Mouse (Mus musculus) testis, adult 2 months (tissue): ENCODE measurements at regions not wholly inside any gene's neighbourhood (a gene's known extent, or its start where the extent isn't known, plus 50 kb on each side); places are given as distances from the start of the nearest gene placed in this dataset.

Experiments used
- H3K27ac ChIP-seq: fragments of 200-500 bp; 2 replicates; pipeline ENCODE4 v1.5.1; 2012; ENCODE audit warnings: low read depth, low read length; ENCODE audit not compliant: control insufficient read depth, insufficient read depth
- H3K27me3 ChIP-seq: fragments of 200-500 bp; 2 replicates; pipeline ENCODE4 v1.6.1; 2012; ENCODE audit warnings: mild to moderate bottlenecking, low read length, moderate library complexity; ENCODE audit not compliant: control insufficient read depth, insufficient read depth
- H3K36me3 ChIP-seq: fragments of 200-500 bp; 2 replicates; pipeline ENCODE4 v1.6.1; 2012; ENCODE audit warnings: mild to moderate bottlenecking, low read length; ENCODE audit not compliant: control insufficient read depth, insufficient read depth
- H3K4me1 ChIP-seq: fragments of 200-500 bp; 2 replicates; pipeline ENCODE4 v1.6.1; 2012; ENCODE audit warnings: low read length; ENCODE audit not compliant: control insufficient read depth, insufficient read depth
- H3K4me3 ChIP-seq: fragments of 200-500 bp; 2 replicates; pipeline ENCODE4 v1.5.1; 2012; ENCODE audit warnings: low read depth, mild to moderate bottlenecking, low read length, moderate library complexity, mixed read lengths; ENCODE audit not compliant: control insufficient read depth
- CTCF ChIP-seq: fragments of 200-500 bp; IDR thresholded peaks from 2 replicates; pipeline ENCODE4 v1.5.1; 2012; ENCODE audit warnings: low read depth, mild to moderate bottlenecking, inconsistent platforms, low read length, moderate library complexity; ENCODE audit not compliant: control insufficient read depth, insufficient read depth, insufficient replicate concordance
- POLR2A ChIP-seq: fragments of 200-500 bp; IDR thresholded peaks from 2 replicates; pipeline ENCODE4 v1.6.1; 2012; ENCODE audit warnings: low read depth, mild to moderate bottlenecking, inconsistent platforms, low read length, moderate library complexity; ENCODE audit not compliant: control insufficient read depth

DNA sequence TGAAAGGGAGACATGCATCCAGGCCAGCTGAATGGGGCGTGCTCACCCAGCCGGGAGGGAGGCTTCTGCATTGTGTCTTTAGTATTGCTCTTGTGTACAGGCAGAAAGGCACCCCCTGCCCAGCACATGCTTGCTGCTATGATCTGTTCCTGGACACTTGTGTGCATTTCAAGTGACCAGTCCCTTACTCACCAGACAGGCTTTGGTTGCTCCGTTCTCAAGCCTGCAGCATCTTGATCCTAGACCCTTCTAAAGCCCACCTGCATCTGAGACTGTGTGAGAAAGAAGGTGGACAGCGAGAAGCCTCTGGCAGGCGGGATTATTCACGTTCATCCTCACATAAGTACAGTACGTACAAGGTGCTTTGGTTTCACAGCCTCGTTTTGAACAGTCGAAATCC, 336.5 kb upstream of the Sall1 start:
- Histone ChIP-seq H3K36me3 (no peaks in the 10 kb centered on the region), H3K4me3 (no peak overlapping the region), H3K27ac (no peak overlapping the region), H3K4me1 (no peaks in the 10 kb centered on the region; the same call in none of the 2 replicates), H3K27me3 (no peaks in the 10 kb centered on the region)
- TF ChIP-seq POLR2A = no peak
- no peak for TF ChIP-seq CTCF

DNA sequence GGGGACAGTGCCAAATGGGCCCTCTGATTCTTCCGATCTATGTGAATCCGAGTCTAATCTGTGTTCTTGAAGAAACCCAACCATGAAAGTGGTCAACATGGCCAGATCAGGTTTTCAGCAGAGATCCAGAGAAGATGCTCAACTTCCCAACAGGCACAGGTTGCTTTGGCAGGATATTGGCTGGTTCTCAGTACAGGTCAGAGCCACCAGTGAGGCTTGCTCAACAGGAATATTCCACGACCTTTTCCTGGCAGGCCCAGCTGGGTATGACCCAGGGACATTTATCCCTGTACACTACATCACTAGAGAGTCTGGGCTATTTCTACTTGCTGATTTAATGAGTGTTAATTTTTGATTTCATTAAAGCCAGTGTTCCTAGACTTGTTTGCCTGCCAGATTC, 328.8 kb upstream of the Sall1 start:
- TF ChIP-seq CTCF (no peak), POLR2A (no peak)
- no peaks in the 10 kb centered on the region for H3K27me3 ChIP-seq
- H3K4me1 ChIP-seq = no peaks in the 10 kb centered on the region
- no peaks in the 10 kb centered on the region for H3K36me3 ChIP-seq
- H3K4me3 ChIP-seq = no peak overlapping the region
- no peak overlapping the region for H3K27ac ChIP-seq

DNA sequence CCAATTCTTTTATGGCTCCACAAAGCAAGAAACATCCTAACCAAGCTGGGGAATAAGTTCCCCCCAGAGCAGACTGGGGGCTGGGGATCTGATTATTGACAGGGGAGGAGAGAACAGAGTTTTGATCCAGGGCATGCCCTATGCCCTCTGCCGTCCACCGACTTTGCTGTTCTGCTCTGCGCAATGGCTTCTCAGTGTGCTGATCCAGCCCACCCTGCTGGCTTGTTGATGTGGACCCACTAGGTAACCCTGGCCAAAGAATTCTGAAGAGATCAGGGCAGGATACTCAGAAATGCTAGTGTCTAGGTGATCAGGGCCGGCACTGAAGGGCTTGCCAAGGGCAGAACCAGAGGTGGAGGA, 327.8 kb upstream of the Sall1 start:
- H3K4me3 ChIP-seq = no peak overlapping the region
- no peaks in the 10 kb centered on the region for H3K4me1 ChIP-seq
- no peaks in the 10 kb centered on the region for H3K36me3 ChIP-seq
- no peaks in the 10 kb centered on the region for H3K27me3 ChIP-seq
- no peak overlapping the region for H3K27ac ChIP-seq
- TF ChIP-seq CTCF (no peak), POLR2A (no peak)

DNA sequence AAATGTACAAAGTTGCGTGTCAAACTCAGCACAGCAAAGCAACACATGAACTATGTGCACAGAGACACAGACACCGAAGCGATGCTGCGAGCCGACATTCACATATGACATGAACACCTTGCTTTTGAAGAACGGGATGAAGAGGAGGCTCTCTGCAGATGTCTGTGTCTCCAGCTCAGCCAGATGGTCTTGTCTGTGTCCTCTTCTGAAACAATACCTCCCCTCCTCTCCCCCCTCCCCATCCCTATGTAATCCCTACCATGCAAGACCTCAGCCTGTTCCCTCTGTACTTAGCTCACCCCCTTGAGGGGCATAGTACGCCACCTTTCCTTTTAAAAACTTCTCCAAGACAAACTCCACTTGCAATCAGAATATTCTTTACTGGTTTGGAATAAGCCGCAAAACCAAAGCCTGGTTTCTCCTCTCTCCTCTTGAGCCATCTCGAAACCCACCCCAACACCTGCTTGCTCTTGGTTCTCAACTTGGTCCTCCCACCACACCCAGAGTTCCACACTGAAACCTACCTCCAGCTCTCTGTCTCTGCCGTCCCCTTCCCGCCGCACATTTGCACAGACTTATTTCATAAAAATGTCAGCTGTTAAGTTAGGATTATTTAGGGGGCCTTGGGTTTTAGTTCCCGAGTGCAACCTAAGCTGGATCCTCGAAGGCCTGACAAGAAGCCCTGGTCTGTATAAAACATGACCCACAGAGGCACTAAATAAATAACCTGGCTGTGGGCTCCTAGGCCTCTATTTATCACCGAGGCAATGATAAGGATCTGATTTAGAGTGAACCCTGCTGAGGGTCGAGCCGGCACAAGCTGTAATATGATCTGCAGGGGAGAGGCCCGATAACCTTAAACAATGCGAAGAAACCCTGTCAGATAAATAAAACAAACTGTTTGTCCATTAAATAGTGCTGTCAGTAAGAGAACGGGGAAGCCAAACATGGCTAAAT, 327.1 kb upstream of the Sall1 start:
- no peak overlapping the region for H3K27ac ChIP-seq
- H3K4me3 ChIP-seq = no peak overlapping the region
- no peaks in the 10 kb centered on the region for H3K36me3 ChIP-seq
- TF ChIP-seq POLR2A (no peak), CTCF (no peak)
- H3K4me1 ChIP-seq = no peaks in the 10 kb centered on the region
- no peaks in the 10 kb centered on the region for H3K27me3 ChIP-seq

DNA sequence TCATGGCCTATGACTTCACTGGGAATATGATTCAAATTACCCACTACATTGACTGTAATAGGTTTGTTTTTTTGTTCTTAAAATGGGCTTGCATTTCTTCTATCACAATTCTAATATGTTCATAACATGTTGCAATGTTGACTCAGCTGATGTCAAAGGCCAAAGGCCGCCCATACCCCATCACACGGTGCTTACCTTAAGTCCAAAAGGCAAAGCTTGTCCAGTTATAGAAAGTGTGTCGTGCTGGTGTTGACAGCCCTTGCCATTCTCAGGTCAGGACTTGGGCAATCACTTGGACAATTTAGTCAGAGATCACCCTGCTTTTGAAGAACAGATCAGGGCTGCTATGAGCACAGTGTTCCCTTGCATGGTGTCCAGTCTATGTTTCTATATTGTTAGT, 321.5 kb upstream of the Sall1 start:
- Histone ChIP-seq H3K4me3 (no peak overlapping the region), H3K27ac (no peak overlapping the region), H3K27me3 (no peaks in the 10 kb centered on the region), H3K4me1 (no peaks in the 10 kb centered on the region), H3K36me3 (no peaks in the 10 kb centered on the region)
- no peak for TF ChIP-seq CTCF
- no peak for TF ChIP-seq POLR2A

DNA sequence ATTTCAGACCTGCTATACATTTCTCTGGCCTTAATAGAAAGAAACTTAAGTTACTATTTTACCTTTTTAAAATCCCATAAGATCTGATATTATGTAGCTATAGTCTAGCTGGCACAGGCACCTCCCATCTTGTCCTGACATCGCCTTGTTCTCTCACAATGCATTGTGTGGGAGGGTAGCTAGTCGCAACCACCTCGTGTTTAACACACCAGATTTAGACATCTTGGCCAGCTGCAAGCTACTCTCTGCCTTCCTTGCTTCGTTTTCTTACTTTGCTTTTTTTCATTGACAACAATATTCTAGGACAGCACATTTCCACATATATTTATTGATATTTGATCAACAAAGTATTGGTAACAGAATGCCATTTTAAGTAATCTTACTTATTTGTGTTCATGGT, 314.4 kb upstream of the Sall1 start:
- Histone ChIP-seq H3K27ac (no peak overlapping the region), H3K27me3 (no peaks in the 10 kb centered on the region), H3K4me1 (no peaks in the 10 kb centered on the region), H3K4me3 (no peak overlapping the region), H3K36me3 (no peaks in the 10 kb centered on the region)
- TF ChIP-seq POLR2A (no peak), CTCF (no peak)

DNA sequence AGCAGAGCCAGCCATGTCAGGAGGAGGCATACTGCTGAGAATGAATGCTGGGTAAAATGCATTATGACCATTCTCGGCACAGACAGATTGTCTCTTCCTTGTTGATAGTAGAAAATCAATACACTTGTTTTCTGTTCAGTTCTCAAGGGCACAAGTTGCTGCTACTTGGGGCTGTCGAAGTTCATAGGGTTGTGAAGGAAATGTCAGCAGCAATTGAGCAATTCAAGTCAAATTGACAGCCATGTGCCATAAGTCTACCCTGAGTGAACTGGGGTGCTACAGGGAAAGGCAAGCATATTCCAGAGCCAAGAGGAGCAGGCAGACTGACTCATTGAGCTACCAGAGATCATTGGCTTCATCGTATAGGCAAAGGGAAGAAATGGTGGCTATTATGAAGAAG, 301.6 kb upstream of the Sall1 start:
- no peaks in the 10 kb centered on the region for H3K27me3 ChIP-seq
- no peaks in the 10 kb centered on the region for H3K4me1 ChIP-seq
- TF ChIP-seq POLR2A (no peak), CTCF (no peak)
- H3K4me3 ChIP-seq = no peak overlapping the region
- H3K27ac ChIP-seq = no peak overlapping the region
- no peaks in the 10 kb centered on the region for H3K36me3 ChIP-seq

DNA sequence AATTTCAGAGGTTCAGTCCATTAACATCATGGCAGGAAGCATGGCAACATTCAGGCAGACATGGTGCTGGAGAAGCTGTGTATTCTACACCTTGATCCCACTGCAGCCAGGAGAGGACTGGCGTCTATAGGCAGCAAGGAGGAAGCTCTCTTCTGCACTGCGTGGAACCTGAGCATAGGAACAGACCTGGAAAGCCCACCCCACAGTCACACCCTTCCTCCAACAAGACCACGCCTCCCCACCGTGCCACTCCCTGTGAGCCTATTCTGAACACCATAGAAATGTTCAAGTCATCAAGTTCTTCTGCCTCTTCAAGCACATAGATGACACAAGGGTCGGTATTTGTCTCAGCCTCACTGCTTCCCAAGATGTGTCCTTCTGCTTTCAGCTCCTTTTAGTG, 297.7 kb upstream of the Sall1 start:
- no peaks in the 10 kb centered on the region for H3K4me1 ChIP-seq
- H3K4me3 ChIP-seq = no peak overlapping the region
- H3K27ac ChIP-seq = no peak overlapping the region
- no peaks in the 10 kb centered on the region for H3K27me3 ChIP-seq
- no peak for TF ChIP-seq CTCF
- TF ChIP-seq POLR2A = no peak
- no peaks in the 10 kb centered on the region for H3K36me3 ChIP-seq
